Mouse (Mus musculus) liver, postnatal 0 days (tissue): ENCODE results near the gene Rbl1. TPM values are rescaled to one million over a fixed set of nuclear protein-coding genes. Genes with fewer than 3 reads are reported as not detected.

Source experiments
- ATAC-seq: fragments of 200-750 bp; cut with Nextera tagmentation; 2 replicates; pipeline ENCODE4 v1.8.0; 2017; ENCODE audit warnings: mild to moderate bottlenecking, moderate library complexity
- DNase-seq: peaks from one replicate; pipeline ENCODE4 v3.0.0-alpha.2; 2016
- H3K27ac ChIP-seq: fragments of 300-500 bp; sonication (generic); 2 replicates; pipeline ENCODE4 v1.5.1; 2014; ENCODE audit warnings: antibody characterized with exemption, moderate library complexity, mild to moderate bottlenecking, low read depth
- H3K27me3 ChIP-seq: fragments of 300-500 bp; sonication (generic); 2 replicates; pipeline ENCODE4 v1.6.1; 2014; ENCODE audit warnings: low read length, control low read depth, mixed read lengths; ENCODE audit not compliant: insufficient read depth
- H3K36me3 ChIP-seq: fragments of 300-500 bp; sonication (generic); replicated peaks from 2 replicates; pipeline ENCODE4 v1.6.1; 2014; ENCODE audit warnings: mild to moderate bottlenecking, control low read depth, low read length, moderate library complexity, mixed read lengths; ENCODE audit not compliant: insufficient read depth
- H3K4me1 ChIP-seq: fragments of 300-500 bp; sonication (generic); 2 replicates; pipeline ENCODE4 v1.6.1; 2014; ENCODE audit warnings: antibody characterized with exemption, mild to moderate bottlenecking, control low read depth; ENCODE audit not compliant: insufficient read depth
- H3K4me2 ChIP-seq: fragments of 300-500 bp; sonication (generic); 2 replicates; pipeline ENCODE4 v1.6.1; 2014; ENCODE audit warnings: low read depth, mild to moderate bottlenecking, low read length, moderate library complexity, mixed read lengths
- H3K4me3 ChIP-seq: fragments of 300-500 bp; sonication (generic); 2 replicates; pipeline ENCODE4 v1.5.1; 2014; ENCODE audit warnings: low read depth, low read length
- H3K9ac ChIP-seq: fragments of 300-500 bp; sonication (generic); replicated peaks from 2 replicates; pipeline ENCODE4 v1.6.1; 2014; ENCODE audit warnings: mild to moderate bottlenecking, moderate library complexity
- H3K9me3 ChIP-seq: fragments of 300-500 bp; sonication (generic); 2 replicates; pipeline ENCODE4 v1.6.1; 2016; ENCODE audit warnings: mild to moderate bottlenecking, control low read depth, low read length, mixed read lengths
- CTCF ChIP-seq: sonication (generic); IDR thresholded peaks from 2 replicates; pipeline ENCODE4 v1.5.1; 2016; ENCODE audit warnings: antibody characterized with exemption, low read depth
- EP300 ChIP-seq: IDR thresholded peaks from 2 replicates; pipeline ENCODE4 v1.6.1; 2016; ENCODE audit warnings: antibody characterized with exemption, low read depth, mild to moderate bottlenecking
- WGBS: fragments of 180-500 bp; shearing (Covaris S2); extraction: QIAGEN DNeasy Blood & Tissue Kit; methylation state at CpG from one replicate; pipeline ENCODE4 v1.1.7; 2014; ENCODE audit not compliant: insufficient replicate concordance; 5-methylcytosine and 5-hydroxymethylcytosine counted together
- polyA plus RNA-seq: library from polyadenylated mRNA; unstranded; fragments of >200 nt; fragmentation: Nextera tagmentation; extraction: Ambion mirVana; gene quantifications from 2 replicates; pipeline ENCODE4 v1.2.1, GENCODE M21; 2015

Rbl1 gene
- polyA plus RNA-seq, 1 experiment from 2014 or later, result 10.0 TPM

DNA sequence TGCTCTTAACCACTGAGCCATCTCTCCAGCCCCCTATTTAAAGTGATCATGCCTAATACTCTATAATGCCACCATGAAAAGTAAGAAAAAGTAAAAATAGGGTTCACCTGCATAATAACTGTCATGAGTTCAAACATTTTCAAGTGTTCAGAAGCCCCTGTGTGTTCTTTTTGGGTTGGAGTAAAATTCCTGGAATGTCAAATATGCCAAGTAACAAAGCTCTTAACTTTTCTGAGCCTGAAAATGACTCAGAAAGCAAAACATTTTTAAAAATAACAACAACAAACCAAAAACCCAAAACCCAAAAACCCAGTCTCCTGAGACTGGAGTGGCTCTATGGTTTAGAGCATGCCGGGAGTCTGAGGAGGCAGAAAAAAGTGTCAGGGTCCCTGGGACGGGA is 40.2 kb downstream of the Rbl1 start:
- H3K27me3 ChIP-seq, result no peaks in the 10 kb centered on the region
- H3K9me3 ChIP-seq, result no peaks in the 10 kb centered on the region
- H3K4me1 ChIP-seq, result no peaks in the 10 kb centered on the region
- no peak overlapping the region for H3K27ac ChIP-seq
- no peak overlapping the region for H3K4me2 ChIP-seq
- ATAC-seq, result no peak
- no peak overlapping the region for H3K9ac ChIP-seq
- DNase-seq, result no peak
- WGBS, result 95% methylated on average over 2 of the region's 2 CpGs
- H3K4me3 ChIP-seq, result no peak overlapping the region
- TF ChIP-seq CTCF (no peak), EP300 (no peak)
- peaks cover 77% of the 10 kb centered on the region for H3K36me3 ChIP-seq

DNA sequence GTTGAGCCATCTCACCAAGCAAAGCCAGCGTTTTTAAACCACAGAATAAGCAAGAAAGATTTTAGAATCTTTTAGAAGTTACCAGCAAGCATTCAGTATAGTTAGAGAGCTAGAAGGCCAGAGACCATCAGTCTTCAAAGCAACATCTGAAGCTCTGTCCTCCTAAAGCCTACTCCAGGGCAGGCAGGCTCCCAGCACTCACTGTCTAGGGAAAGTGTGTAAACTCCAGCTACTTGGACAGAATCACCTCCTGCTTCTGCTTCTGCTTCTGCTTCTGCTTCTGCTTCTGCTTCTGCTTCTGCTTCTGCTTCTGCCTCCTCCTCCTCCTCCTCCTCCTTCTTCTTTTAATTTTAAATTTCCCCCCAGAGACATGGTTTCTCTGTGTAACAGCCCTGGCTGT is 48.3 kb downstream of the Rbl1 start:
- no peak overlapping the region for H3K27ac ChIP-seq
- TF ChIP-seq EP300 (no peak), CTCF (no peak)
- H3K36me3 ChIP-seq, result peaks cover 53% of the 10 kb centered on the region
- H3K9ac ChIP-seq, result no peak overlapping the region
- H3K4me1 ChIP-seq, result no peaks in the 10 kb centered on the region
- DNase-seq (no peak), ATAC-seq (no peak)
- no peaks in the 10 kb centered on the region for H3K27me3 ChIP-seq
- no peak overlapping the region for H3K4me2 ChIP-seq
- no peaks in the 10 kb centered on the region for H3K9me3 ChIP-seq
- WGBS, result 69% methylated on average over 1 of the region's 1 CpGs
- no peak overlapping the region for H3K4me3 ChIP-seq

DNA sequence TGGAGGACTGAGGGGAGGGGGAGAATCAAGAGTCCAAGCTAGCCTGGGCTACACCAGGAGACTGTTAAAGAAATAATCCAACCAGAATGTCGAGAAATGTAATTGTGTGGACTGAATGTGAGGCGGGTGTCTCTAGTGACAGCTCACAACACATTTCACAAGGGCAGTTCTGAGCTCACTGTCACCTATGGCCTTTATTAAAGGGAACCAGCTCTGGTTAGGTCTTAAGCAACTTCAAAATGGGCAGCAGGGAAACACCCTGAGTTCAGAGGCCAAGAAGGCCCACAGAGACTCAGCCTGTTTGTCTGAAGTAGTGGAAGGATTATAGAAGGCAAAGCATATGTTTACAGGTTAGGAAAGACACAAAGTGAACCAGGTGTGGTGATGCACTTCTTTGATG is 51.1 kb downstream of the Rbl1 start:
- no peaks in the 10 kb centered on the region for H3K9me3 ChIP-seq
- no peaks in the 10 kb centered on the region for H3K4me1 ChIP-seq
- no peak overlapping the region for H3K4me3 ChIP-seq
- no peaks in the 10 kb centered on the region for H3K27me3 ChIP-seq
- no peak overlapping the region for H3K4me2 ChIP-seq
- 83% methylated on average over 2 of the region's 2 CpGs for WGBS
- H3K36me3 ChIP-seq, result peaks cover 56% of the 10 kb centered on the region
- TF ChIP-seq EP300, result no peak
- no peak for TF ChIP-seq CTCF
- DNase-seq (no peak), ATAC-seq (peak; percentile 51; the same call in 1 of the 2 replicates)
- H3K9ac ChIP-seq, result no peak overlapping the region
- no peak overlapping the region for H3K27ac ChIP-seq

DNA sequence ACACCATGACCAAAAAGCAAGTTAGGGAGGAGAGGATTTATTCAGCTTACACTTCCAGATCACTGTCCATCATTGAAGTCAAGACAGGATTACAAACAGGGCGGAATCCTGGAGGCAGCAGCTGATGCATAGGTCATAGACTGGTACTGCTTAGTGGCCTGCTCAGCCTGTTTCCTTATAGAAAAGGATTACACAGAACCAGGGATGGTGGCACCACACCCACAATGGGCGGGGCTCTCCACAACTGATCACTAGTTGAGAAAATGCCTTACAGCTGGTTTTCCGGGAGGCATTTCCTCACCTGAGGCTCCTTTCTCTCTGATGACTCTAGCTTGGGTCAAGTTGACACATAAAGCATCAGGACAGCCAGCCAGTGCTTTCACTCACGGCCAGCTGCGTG is 55.9 kb downstream of the Rbl1 start:
- H3K9ac ChIP-seq, result no peak overlapping the region
- peaks cover 66% of the 10 kb centered on the region for H3K36me3 ChIP-seq
- ATAC-seq (no peak), DNase-seq (no peak)
- H3K27me3 ChIP-seq, result no peaks in the 10 kb centered on the region
- no peak overlapping the region for H3K27ac ChIP-seq
- H3K4me1 ChIP-seq, result no peaks in the 10 kb centered on the region
- no peak for TF ChIP-seq CTCF
- TF ChIP-seq EP300, result no peak
- H3K4me3 ChIP-seq, result no peak overlapping the region
- no peak overlapping the region for H3K4me2 ChIP-seq
- no peaks in the 10 kb centered on the region for H3K9me3 ChIP-seq
- 92% methylated on average over 5 of the region's 5 CpGs for WGBS

DNA sequence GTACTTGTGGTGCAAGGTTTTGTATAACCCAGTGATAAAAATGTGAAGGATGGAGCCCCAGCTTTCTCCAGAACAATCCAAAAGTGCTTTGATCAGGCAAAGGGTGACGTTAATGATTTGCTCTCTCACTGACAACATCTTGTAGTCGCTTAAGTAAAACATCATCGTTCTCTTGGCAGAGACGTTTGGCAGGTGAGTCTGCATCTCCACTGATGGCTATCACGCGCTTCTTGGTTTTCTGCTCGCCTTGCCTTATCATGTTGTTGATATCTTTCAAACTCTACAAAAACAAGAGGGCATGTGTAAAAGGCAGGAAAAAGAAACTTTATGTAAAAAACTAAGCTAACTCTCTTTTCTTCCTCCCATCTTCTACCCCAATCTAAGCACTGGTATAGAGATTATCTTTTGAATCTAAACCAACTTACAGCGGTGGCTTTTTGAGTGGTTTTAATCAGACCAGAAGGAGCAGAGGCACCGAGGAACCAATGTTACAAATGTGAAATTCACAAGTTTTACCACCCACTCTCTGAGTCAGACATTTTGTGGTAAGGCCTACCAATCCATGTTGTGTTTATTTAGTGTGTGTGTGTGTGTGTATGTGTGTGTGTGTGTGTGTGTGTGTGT is 56.8 kb downstream of the Rbl1 start:
- TF ChIP-seq CTCF, result no peak
- no peak for TF ChIP-seq EP300

DNA sequence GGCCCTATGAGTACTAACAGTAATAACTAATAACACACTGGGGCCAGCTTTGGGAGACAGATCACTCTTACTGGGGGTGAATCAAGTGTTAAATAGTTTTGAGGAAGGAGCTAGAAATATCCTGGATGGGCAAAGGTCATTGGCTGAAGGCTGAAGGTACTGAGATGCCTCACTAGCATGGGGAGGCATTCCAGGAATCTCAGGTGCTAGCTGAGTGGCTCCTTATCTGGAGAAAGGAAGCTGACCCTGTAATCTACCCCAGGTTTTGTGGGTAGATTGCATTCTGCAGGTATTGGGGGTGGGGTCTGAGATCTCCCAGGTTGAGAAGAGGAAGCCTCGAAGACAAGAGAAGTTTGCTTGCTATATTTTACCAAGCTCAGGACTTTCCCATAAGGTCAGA is 59.2 kb downstream of the Rbl1 start:
- H3K9ac ChIP-seq, result no peak overlapping the region
- 35% methylated on average over 1 of the region's 1 CpGs for WGBS

More for the DNA sequence above, 56.8 kb downstream of the Rbl1 start:
- ATAC-seq (no peak; the same call in 1 of the 2 replicates), DNase-seq (no peak)
- Histone ChIP-seq H3K4me1 (no peaks in the 10 kb centered on the region), H3K4me3 (no peak overlapping the region), H3K9ac (no peak overlapping the region), H3K9me3 (no peaks in the 10 kb centered on the region), H3K36me3 (peaks cover 59% of the 10 kb centered on the region), H3K4me2 (no peak overlapping the region), H3K27me3 (no peaks in the 10 kb centered on the region), H3K27ac (no peak overlapping the region)
- WGBS, result 75% methylated on average over 9 of the region's 9 CpGs

More for the DNA sequence above, 59.2 kb downstream of the Rbl1 start:
- no peaks in the 10 kb centered on the region for H3K9me3 ChIP-seq
- TF ChIP-seq CTCF, result no peak
- no peak for TF ChIP-seq EP300
- ATAC-seq (no peak), DNase-seq (no peak)
- no peaks in the 10 kb centered on the region for H3K4me1 ChIP-seq
- no peaks in the 10 kb centered on the region for H3K27me3 ChIP-seq
- no peak overlapping the region for H3K27ac ChIP-seq
- no peak overlapping the region for H3K4me3 ChIP-seq
- no peak overlapping the region for H3K4me2 ChIP-seq
- peaks cover 39% of the 10 kb centered on the region for H3K36me3 ChIP-seq
